Mouse (Mus musculus) NIH3T3 (cell line): Measurements from ENCODE around the gene Ly6g6f.

ENCODE experiments used
- DNase-seq: peaks from one replicate; pipeline ENCODE4 v3.0.0-alpha.2; 2012; ENCODE audit warnings: low read depth

Ly6g6f gene

DNA sequence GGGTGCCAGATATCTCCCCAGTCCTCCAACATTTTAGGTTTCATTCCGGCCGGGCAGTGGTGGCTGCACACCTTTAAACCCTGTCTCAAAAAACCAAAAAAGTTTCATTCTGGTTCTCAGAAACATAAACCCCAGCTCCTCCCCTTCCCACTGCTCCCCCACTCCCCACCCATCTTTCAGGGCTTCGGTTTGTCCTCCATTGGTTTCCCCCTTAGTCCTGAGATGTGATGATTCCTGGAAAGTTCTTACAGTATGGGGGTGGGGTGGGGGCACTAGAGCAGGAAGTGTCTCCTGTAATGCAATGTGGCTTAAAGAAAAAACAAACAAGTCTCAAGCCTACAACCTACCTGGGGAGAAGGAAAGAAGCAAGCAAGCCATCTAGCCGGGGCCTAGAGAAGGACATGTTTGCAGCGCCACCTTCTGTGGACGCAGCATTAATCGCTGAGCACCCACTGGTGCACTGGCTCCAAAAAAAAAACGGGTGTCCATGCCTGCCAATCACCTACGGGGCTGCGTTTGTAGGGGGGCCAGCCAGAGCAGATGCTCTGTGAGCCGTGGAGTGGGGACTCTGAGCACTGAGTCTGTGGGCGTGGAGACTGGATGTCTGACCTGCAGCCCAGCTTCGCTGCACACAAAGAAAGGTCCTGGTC, 20.5 kb upstream of the Ly6g6f start:
- peak; percentile 77 for DNase-seq

DNA sequence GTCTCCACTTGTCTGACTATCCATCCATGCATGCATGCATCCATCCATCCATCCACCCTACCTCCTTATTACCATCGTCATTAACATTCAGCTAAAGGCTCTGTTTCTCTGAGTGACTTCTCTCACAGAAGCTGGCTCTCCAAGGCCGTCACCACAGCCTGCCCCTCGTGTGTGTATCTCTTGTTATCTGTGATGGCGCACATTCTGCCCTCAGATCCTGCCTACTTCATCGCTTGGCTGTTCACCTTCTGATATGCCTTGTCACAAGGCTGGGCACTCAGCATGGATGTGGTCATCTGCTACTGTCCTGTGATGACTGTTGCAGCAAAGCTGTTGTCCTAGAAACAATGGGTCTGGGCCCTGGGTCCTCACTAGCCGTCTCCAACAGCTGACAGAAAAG, 19.3 kb upstream of the Ly6g6f start:
- no peak for DNase-seq

DNA sequence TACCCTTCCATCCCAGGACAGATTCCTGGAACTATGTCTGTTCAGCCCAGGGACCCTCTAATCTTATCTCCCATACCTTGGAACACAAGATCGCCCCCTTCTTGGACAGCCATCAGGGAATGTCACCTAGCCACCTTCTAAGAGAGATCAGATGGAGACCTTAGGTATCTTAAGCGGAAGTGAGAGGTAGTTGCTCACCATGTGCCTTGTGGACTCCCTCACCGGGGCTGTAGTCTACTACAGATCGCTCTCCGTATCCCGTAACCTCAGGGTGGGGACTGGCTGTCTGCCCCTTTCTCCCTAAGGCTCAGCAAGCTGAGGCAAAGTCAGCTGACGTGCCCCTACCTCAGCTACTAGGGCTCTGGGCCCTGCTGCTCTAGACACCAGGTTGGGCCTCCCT, 18.7 kb upstream of the Ly6g6f start:
- DNase-seq, result no peak

DNA sequence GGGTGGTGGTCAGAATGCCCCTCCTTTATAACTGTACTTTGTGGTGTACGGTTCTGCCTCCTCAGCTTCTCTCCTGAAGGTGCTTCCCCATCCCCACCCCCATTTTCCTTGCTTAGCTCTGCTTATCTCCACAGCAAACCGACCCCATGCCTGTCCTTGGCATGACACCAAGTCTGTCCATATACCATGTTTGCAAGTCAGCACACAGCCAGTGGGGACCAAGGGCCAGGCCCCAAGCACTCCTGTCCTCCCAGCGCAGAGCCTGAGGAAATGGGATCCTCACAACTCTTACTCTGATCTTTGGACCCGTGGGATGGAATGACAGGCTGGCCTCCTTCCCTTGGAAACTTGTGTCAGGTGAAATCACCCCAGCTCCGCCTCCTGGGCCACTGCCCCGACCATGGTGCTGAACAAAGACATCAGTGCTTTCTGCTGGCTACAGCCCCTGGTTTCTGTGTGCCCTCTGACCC, 17.8 kb upstream of the Ly6g6f start:
- no peak for DNase-seq

DNA sequence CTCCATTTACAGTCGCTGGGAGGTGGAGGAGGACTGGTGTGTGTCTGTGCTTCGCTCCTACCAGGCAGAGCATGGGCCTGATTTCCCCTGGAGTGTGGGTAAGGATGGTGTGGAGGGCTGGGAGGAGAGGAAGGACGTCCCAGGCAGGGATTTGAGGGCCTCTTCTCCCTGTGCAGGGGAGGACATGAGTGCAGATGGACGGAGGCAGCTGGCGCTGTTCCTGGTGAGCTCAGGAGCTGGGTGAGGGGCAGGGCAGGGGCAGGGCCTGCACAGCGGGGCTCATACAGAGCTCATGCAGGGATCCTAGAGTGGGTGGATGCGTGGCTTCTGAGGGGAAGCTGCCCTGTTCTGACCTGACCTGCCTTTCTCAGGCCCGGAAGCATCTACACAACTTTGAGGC, 16.9 kb upstream of the Ly6g6f start:
- no peak for DNase-seq

DNA sequence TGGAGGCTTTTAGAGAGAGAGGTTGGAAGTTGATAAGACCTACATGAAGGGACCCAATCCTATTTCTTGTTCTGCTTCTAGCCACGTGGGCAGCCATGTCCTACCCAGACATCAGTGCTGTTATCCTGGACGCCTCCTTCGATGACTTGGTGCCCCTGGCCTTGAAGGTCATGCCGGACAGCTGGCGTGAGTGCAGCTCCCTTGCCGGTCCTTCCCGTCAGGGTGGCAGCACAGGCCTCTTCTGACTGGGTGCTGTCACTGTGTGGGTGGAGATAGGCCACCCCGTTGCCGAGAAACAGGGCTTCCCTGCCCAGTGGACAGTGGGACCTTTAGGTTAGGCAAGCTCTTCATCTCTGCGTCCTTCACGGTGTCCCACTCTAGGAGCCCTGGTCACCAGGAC, 15.8 kb upstream of the Ly6g6f start:
- no peak for DNase-seq

DNA sequence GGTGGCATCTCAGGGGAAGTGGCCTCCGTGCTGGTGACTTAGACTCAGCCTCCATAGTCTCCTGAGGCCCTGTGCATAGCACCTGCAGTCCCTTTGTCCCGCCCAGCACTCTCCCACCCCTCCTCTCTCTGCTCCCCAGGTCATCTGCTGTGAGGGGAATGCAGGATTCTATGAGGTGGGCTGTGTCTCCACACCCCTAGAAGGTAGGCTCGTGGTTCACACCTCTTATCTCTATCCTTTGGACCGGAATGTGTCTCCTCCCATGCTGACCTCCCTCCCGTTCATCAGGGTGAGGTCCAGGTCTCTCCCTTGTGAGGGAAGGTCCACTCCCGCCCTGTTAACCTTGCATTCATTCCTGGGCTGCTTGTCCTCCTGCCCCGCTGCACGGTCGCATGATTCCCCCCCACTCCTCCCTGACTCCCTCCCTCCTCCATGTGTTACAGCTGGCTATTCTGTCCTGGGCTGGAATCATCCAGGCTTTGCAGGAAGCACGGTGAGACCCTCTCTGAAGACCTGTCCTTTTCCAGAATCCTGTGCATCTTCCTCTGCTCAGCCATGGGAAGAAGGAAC, 14.9 kb upstream of the Ly6g6f start:
- DNase-seq, result no peak

DNA sequence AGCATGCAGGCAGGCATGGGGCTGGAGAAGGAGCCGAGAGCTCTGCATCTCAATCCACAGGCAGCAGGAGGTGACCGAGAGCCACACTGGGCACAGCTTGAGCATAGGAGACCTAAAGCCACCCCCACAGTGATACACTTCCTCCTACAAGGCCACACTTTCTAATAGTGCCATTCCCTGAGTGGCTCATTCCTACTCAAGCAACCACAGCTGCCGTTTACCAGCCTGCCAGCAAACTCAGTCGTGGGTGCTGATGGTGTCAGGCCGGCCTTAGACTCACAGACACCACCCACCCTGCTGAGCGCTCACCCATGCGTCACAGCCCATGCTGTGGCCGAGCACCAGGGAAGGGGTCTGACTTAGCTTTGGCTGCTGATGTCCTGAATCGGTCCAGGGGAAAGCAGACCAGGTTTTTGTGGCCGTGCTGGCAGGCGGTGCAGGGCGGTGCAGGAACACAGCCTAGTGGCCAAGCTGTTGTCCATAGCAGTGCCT, 11.8 kb upstream of the Ly6g6f start:
- DNase-seq, result no peak

DNA sequence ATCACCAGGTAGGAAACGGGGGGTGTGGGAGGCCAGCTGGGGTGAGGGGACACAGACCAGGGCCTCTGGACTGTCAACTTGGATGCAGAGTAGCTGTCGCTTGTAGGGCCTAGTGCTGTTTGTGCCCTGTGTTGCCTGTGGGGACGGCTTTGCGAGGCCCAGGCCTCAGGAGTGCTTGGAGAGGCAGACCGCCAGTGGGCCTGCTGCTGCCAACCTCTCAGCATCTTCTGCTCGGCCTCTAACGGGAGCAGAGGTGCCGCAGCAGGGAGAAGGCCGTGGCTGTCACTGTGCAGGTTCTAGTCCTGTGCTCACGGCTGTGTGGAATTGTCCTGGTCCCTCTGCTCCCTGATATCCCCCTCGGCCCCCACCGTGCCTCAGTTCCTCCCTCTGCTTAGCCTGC, 11.2 kb upstream of the Ly6g6f start:
- no peak for DNase-seq

DNA sequence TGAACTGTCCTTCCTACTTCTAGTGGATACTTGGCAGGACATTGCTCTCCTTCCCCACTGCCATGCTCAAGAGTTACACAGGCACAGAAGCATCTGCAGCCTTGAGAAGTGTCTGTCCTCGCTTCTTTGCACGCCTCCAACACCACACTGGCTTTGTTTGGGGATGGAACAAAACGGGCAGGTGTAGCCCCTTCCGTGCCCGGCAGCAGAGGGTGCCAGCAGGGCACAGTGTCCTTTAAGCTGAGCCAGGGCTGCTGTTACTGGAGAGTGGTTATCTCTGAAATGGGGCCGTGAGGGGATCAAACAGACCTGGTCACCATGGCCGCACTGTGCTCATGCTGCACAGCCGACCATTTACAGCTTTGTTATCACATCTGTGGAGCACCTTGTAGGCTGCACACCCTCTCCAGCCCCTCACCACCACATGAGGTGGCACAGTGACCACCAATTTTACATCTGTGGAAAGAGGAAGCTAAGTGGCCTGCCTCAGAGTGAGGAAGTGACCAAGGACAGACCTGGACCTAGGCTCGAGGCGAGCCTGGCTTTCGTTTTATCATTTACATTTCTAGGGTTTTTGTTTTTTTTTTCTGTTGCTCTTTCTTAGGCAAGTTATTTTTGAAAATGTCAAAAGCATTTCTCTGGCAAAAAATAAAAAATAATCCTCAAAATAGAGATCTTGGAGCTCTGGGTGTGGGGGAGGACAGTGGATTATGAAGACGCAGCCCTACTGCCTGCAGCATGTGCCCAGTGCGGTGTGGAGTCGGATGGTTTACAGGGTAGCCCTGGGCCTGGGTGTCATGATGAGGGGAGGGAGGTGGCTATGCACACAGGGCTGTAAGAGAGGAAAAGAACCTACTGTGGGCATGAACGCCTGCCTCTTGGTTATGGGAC, 9.3 kb upstream of the Ly6g6f start:
- DNase-seq, result no peak

DNA sequence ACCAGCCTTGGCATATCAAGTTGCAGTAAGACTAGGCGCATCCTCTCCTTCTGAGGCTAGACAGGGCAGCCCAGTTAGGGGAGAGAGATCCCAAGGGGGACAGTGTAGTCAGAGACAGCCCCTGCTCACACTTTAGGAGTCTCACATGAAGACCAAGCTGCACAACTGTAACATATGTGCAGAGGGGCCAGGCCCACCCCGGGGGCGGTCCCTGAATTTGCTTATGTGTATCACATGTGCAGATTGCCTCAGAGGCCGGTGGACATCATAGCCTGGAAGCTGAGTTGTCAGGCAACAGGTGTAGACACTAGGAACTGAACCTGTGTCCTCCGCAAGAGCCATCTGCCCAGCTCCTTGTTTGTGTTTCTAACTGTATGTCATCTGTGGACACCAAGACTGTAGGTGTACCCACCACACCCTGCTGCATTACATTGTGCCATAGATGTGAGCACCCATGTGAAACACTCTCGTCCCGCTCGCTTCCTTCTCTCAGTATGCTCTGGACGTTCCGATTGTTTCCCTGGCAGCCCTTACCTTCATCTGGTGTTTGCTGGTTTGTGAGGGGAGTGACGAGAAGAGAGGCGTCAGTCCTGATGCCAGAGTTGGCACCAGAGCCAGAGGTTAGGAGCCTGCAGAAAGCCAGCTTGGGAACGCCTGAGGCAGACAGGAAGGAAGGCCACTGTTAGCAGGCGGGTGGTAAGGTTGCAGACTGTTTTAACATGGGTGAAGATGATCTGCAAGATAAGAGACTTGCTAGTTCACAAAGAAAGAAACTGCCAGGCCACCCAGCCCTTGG, 7.2 kb upstream of the Ly6g6f start:
- no peak for DNase-seq

DNA sequence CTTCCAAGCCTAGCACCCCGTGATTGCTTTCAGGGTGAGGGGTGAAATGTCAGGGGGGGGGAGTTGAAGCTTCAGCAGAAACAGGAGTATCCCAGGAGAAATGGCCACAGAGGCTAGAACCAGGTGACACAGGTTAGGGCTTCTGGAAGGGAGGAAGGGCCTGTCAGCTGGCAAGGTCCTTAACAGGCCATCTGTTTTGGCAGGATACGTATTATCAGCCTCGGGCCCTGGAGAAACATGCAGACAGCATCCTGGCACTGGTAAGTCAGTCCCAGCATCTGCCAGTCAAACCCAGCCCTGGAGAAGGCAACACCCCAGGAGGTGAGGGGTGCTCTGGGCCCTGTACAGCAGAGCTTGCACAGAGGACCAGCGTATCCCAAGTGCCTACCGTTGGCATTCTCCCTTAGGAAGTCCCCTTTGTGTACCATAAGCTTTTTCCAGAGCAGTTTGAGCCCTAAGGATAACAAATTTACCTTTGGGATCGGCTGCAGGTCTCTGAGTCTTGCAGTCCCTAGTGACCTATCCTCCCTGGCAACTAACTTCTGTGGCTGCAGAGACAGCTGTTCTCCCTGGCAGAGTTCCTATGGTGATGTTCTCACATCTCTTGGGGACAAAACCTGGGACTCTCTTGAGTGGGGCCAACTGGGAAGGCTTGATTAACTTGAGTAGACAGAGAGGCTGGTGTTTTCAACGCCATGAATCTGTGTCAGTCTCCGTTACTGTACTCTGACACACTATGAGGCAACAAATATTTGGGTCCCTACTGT, 4.9 kb upstream of the Ly6g6f start:
- peak; percentile 52 for DNase-seq

DNA sequence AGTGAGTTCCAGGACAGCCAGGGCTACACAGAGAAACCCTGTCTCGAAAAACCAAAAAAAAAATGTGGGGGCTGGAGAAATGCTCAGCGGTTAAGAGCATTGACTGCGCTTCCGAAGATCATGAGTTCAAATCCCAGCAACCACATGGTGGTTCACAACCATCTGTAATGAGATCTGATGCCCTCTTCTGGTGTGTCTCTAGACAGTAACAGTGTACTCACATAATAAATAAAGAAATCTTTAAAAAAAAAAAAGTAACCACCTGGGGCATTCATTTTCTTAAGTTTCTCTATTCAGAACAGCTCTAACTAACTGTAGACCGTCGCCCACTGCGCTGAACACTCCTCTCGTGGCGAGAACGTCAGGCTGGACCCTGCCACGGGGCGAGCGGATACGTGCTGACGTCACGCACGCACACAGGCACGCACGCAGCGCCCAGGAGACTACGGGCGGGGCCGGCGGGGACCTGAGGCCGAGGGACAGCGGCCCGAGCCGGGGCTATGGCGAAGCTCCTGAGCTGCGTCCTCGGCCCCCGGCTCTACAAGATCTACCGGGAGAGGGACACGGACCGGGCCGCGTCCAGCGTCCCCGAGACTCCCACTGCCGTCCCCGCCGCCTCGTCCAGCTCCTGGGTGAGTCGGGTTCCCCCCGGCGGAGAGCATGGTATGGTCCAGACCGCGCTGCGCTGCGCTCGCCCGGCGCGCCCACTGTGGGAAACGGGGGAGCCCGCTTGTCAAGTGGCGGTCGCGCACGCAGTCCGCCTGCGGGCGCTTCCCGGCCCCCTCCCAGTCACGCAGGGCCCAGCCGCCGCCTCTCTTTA, 3.6 kb upstream of the Ly6g6f start, which contains the start of gene Abhd16a:
TSS of gene Abhd16a (plus strand) at position 439 of the 820 bp plus-strand sequence.
- DNase-seq, result peak; percentile 97

DNA sequence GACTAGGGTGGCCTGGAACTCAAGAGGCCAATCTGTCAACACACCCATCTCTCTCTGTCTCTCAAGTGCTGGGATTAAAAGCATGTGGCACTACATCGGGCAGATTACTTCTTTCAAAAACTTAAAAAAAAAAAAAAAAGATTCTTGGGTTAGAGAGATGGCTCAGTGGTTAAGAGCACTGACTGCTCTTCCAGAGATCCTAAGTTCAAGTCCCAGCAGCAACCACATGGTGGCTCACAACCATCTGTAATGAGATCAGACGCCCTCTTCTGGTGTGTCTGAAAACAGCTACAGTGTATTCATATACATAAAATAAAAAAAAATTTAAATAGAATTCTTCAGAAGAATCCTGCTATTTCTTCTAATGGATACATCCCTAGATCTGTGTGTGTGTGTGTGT, 2.7 kb upstream of the Ly6g6f start:
- DNase-seq, result peak; percentile 58

DNA sequence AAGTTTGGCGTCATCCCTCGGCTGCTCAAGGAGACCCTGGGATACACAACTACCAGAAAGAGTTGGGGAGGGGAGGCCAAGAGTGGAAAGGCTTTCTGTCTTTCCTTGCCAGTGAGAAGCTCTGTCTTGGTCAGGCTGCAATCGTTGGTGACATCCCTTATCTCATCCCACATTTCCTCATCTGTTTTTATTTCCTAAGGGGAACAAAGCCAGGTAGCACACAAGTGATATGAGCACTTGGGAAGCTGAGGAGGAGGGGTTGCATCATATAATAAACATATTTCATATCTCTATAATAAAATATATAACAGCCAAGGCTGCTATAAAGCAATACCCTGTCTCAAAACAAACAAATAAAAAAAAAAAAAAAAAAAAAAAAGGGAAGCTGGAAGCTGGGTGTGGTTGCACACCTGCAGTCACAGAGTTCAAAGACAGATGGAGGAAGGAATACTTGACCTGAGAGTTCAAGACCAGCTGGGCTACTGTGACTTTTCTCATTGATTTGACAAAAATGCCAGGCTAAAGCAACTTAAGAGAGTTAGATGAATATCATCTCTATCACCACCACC, 1.4 kb downstream of the Ly6g6f start:
- no peak for DNase-seq

DNA sequence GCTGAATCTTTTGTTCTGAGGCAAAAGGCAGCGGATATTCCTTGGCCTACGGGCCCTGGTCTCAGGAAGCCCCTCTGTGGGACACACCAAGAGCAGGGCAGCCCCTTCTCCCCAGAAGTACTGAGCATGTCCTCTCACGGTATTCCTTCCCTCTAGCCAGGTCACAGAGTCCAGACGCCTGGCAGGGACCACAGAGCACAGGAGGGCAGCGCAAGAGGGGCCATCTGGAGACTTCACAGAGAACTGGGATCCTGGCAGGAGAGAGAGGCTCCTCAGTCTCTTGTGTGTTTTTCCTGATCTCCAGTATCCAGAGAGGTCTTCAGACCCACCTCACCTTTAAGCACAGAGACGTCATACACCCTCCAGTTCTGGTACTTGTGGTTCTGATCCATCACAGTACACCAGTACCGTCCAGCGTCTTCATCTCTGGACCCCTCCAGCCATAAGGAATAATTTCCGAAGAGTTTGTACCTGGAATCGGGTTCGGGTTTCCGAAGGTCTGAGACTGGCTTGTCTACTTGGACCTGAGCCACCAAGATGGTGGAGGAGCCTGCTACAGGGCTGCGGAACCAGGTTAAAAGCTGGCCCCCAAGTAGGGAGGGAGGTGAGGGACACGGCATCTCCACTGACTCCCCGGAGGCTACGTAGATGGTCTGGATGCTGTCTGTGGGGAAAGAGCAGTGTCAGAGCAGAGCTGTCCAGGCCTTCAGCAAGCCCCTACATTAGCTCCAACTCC, 2.4 kb downstream of the Ly6g6f start:
- no peak for DNase-seq

DNA sequence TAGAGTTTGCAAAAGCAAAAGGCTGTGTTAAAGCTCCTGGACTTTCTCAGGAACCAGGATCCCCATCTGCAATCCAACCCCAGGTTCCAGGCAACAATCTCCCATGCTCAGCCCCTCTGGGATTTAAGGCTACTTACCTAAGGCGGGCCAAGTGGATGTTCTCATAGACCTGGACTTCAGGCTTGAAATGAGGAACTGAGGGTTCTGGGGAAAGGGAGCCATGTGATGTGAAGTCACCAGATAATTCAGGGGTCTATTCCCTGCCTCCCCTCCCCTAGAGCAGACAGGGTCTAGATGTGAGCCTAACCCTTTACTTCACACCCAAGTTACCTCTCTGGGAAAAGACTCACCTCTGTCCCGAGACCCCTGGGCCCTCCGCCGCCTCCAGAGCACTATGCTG, 4.7 kb downstream of the Ly6g6f start:
- DNase-seq, result no peak

DNA sequence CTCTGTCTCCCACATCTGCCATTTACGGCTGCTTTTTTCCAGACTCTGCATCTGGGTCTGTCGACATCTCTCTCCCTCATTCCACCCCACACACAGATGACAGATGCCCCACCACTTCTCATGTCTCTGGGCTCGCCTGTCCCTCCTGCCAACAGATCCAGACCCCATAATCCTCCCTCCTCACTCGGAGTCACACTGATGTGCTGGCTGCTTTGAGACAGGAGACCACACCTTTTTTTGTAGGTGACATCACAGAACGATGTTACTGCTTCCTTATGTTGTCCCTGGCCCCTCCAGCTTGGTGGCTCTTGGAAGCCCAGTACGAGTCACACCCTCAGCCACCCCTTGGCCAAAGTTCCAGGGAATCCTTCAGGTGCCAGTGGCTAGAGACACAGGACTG, 5.2 kb downstream of the Ly6g6f start:
- no peak for DNase-seq

DNA sequence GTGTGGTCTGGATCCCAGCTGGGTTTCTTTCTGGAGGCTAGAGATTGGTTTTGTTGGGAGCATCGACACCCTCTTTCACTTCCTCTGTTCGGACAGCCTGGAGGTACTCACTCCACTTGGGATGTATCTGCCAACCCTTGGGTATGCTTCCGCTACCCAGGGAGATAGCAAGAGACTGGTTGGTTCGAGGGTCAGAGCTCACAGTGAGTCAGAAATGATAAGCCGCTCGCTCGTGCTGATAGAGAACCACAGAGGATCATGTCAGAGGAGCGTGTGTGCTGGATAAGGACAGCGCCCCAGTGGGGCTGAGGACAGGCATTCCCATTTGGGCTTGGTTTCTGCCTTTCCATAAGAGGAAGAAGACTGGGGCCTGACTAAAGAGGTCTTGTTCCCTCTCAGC, 5.6 kb downstream of the Ly6g6f start:
- DNase-seq, result no peak
